Mouse (Mus musculus) cortical plate, adult 2 months (tissue): ENCODE results near the gene C1qa.

Experiments used
- CTCF ChIP-seq: fragments of 200-500 bp; IDR thresholded peaks from 2 replicates; pipeline ENCODE4 v1.5.1; 2011; ENCODE audit warnings: mild to moderate bottlenecking, control low read depth, low read length; ENCODE audit not compliant: insufficient read depth; ENCODE audit errors: extremely low read depth
- POLR2A ChIP-seq: fragments of 200-500 bp; IDR thresholded peaks from 2 replicates; pipeline ENCODE4 v1.6.1; 2011; ENCODE audit warnings: mild to moderate bottlenecking, low read length, control low read depth; ENCODE audit not compliant: insufficient read depth; ENCODE audit errors: extremely low read depth

DNA sequence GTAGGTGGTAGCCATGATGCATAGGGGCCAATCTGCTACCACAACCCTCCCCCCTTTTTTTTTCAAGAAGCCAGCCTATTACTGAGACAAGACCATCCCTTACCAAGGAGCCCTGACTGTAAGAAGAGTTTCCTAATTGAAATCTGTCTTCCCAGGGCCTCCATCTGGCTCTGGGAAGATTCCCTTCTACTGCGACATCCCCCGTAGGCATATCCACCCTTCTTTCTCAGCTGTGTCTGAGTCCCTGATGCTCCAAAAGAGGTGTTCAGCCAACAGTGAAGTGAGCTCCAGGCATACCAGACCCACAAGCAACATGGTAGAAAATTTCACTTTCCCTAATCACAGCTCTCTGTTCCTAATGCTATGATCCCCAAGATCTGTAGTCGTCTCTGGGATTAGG is 20.9 kb upstream of the C1qa start:
- TF ChIP-seq POLR2A: no peak
- TF ChIP-seq CTCF: no peak
